Mouse (Mus musculus): ENCODE data around the gene Vps45. TPM values are rescaled to one million over a fixed set of nuclear protein-coding genes. Genes with fewer than 3 reads are reported as not detected.

Gene Vps45
- total and polyA plus RNA-seq, 3 experiments, result 20.6 to 92.0 (median 28.9) TPM

DNA sequence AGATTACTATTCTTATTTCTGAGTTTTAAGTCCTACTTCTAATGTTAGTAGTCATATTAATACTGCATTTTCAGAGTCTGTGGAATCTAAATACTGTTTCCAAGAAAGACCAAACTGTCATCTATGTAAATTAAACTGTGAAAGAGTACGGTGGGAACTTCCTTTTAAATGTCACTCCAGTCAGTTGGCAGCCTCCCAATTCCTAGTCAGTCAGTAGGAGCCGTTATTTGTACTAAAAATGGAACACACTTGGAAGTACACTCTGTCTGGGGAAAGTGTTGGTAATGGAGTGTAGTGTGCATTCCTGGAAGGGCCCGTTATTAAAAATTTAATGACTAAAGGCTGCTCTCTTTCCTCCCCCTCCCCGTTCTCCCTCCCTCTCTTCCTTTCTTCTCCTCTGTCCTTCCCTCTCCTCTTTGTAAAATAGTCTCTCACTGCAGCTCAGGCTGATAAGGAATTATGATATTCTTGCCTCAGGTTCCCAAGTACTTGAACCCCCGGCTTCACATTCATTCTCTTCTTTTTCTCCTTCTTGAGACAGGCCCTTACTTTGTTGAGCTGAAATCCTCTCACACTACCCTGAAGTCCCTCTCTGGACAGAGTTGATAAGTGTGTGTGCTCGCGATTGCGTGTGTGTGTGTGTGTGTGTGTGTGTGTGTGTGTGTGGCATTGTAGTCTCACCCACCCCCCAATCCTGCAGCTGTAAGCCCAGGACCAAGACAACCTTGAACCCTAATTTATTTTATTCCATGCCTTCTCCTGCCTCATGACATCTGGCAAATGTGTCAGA is 100.7 kb downstream of the Vps45 start:
- TF ChIP-seq HCFC1 (IDR thresholded peaks at IDR 0.05; ENCODE audit: low read depth, low read length) (peak; percentile 39), NELFE (IDR thresholded peaks at IDR 0.05; ENCODE audit: low read depth, low read length) (no peak), USF1 (IDR thresholded peaks at IDR 0.05; ENCODE audit: low read depth, low read length) (0 out of 2 replicates have a peak, but pooled peaks have one; percentile 44), MXI1 (IDR thresholded peaks at IDR 0.05; ENCODE audit: low read depth, low read length) (peak; percentile 58; the same call in 1 of the 2 replicates), ZMIZ1 (IDR thresholded peaks at IDR 0.05; ENCODE audit: low read depth, low read length) (no peak), NRF1 (IDR thresholded peaks at IDR 0.05; ENCODE audit: insufficient read depth, low read depth, low read length, poor library complexity, severe bottlenecking) (no peak), ELF1 (IDR thresholded peaks at IDR 0.05; ENCODE audit: low read depth, low read length) (0 out of 2 replicates have a peak, but pooled peaks have one; percentile 30), EP300 (IDR thresholded peaks at IDR 0.05; ENCODE audit: low read depth in 1 of 2, low read length in 2 of 2) (peak; percentile 70 to 86), TAL1 (IDR thresholded peaks at IDR 0.05; ENCODE audit: low read length) (peak; percentile 79), MAFK (IDR thresholded peaks at IDR 0.05; ENCODE audit: borderline replicate concordance, low read depth, low read length) (0 out of 2 replicates have a peak, but pooled peaks have one; percentile 15), USF2 (IDR thresholded peaks at IDR 0.05; ENCODE audit: borderline replicate concordance in 1 of 2, insufficient read depth in 1 of 2, low read depth in 1 of 2, low read length in 2 of 2) (no peak), ETS1 (IDR thresholded peaks at IDR 0.05; ENCODE audit: low read depth, low read length) (peak; percentile 90), BHLHE40 (IDR thresholded peaks at IDR 0.05; ENCODE audit: borderline replicate concordance, low read depth, low read length) (peak; percentile 25; the same call in 1 of the 2 replicates), POLR2AphosphoS2 (IDR thresholded peaks at IDR 0.05; ENCODE audit: low read length) (peak; percentile 17; the same call in 1 of the 2 replicates), CHD1 (IDR thresholded peaks at IDR 0.05; ENCODE audit: low read depth, low read length) (no peak), POLR2A (IDR thresholded peaks at IDR 0.05; ENCODE audit: control insufficient read depth in 1 of 2, insufficient read depth in 1 of 2, low read depth in 1 of 2, low read length in 2 of 2, poor library complexity in 1 of 2) (no peak), RCOR1 (IDR thresholded peaks at IDR 0.05; ENCODE audit: low read depth, low read length) (peak; percentile 80), POLR2AphosphoS5 (IDR thresholded peaks at IDR 0.05; ENCODE audit: borderline replicate concordance, low read depth, low read length) (no peak), ZNF384 (IDR thresholded peaks at IDR 0.05; ENCODE audit: low read depth, low read length) (0 out of 2 replicates have a peak, but pooled peaks have one; percentile 22), ZKSCAN1 (IDR thresholded peaks at IDR 0.05; ENCODE audit: low read depth, low read length) (no peak), GATA1 (IDR thresholded peaks at IDR 0.05; ENCODE audit: low read depth, low read length) (peak; percentile 60), TCF12 (IDR thresholded peaks at IDR 0.05; ENCODE audit: low read depth, low read length) (peak; percentile 92), SMC3 (IDR thresholded peaks at IDR 0.05; ENCODE audit: low read depth, low read length) (peak; percentile 23; the same call in 1 of the 2 replicates), MYB (IDR thresholded peaks at IDR 0.05; ENCODE audit: low read depth, low read length) (peak; percentile 87), JUND (IDR thresholded peaks at IDR 0.05; ENCODE audit: low read depth, low read length) (no peak), RAD21 (IDR thresholded peaks at IDR 0.05; ENCODE audit: low read depth, low read length) (no peak), MEF2A (IDR thresholded peaks at IDR 0.05; ENCODE audit: extremely low read depth, insufficient replicate concordance, low read depth, low read length, poor library complexity, severe bottlenecking) (peak; percentile 90; the same call in 1 of the 2 replicates), MAX (IDR thresholded peaks at IDR 0.05; ENCODE audit: low read length) (no peak), SIN3A (IDR thresholded peaks at IDR 0.05; ENCODE audit: low read length) (peak; percentile 91), MAZ (IDR thresholded peaks at IDR 0.05; ENCODE audit: low read depth, low read length) (peak; percentile 1), CHD2 (IDR thresholded peaks at IDR 0.05; ENCODE audit: low read length) (peak; percentile 54; the same call in 1 of the 2 replicates), GABPA (IDR thresholded peaks at IDR 0.05; ENCODE audit: low read depth, low read length) (no peak), TBP (IDR thresholded peaks at IDR 0.05; ENCODE audit: low read depth, low read length) (peak; percentile 26; the same call in 1 of the 2 replicates), MYC (IDR thresholded peaks at IDR 0.05; ENCODE audit: low read depth, low read length) (0 out of 2 replicates have a peak, but pooled peaks have one; percentile 27), E2F4 (IDR thresholded peaks at IDR 0.05; ENCODE audit: borderline replicate concordance, low read depth, low read length) (0 out of 2 replicates have a peak, but pooled peaks have one; percentile 24)
- peak overlapping the region; percentile 42 for H3K9ac ChIP-seq (ENCODE audit: control insufficient read depth, low read depth, low read length, poor library complexity, severe bottlenecking)
- H3K4me1 ChIP-seq (ENCODE audit: control insufficient read depth in 1 of 2, insufficient read depth in 2 of 2, low read length in 2 of 2), result peaks cover 15 to 29% of the 10 kb centered on the region in 2 experiments
- H3K36me3 ChIP-seq (ENCODE audit: control insufficient read depth in 1 of 2, insufficient read depth in 2 of 2, low read length in 2 of 2), result peaks cover 0 to 16% of the 10 kb centered on the region in 2 experiments; a peak in 2 of 4 replicates
- peaks cover 0 to 3% of the 10 kb centered on the region in 2 experiments; a peak in 2 of 4 replicates for H3K27me3 ChIP-seq (ENCODE audit: control insufficient read depth in 1 of 2, insufficient read depth in 2 of 2, low read length in 2 of 2)
- peak; percentile 98 for DNase-seq (ENCODE audit: low read depth, low spot score)
- H3K79me2 ChIP-seq (ENCODE audit: control insufficient read depth, insufficient read depth, low read length, poor library complexity), result no peaks in the 10 kb centered on the region
- H3K27ac ChIP-seq (ENCODE audit: control insufficient read depth, low read depth, low read length), result peak overlapping the region; percentile 67
- no peaks in the 10 kb centered on the region for H3K9me3 ChIP-seq (replicated peaks; ENCODE audit: insufficient read depth, low read length)
- peak overlapping the region; percentile 3 to 43 for H3K4me3 ChIP-seq (ENCODE audit: control insufficient read depth in 1 of 2, insufficient read depth in 1 of 2, low read depth in 2 of 2, low read length in 2 of 2)
